Mouse (Mus musculus): ENCODE results near the gene I0C0044D17Rik.

DNA sequence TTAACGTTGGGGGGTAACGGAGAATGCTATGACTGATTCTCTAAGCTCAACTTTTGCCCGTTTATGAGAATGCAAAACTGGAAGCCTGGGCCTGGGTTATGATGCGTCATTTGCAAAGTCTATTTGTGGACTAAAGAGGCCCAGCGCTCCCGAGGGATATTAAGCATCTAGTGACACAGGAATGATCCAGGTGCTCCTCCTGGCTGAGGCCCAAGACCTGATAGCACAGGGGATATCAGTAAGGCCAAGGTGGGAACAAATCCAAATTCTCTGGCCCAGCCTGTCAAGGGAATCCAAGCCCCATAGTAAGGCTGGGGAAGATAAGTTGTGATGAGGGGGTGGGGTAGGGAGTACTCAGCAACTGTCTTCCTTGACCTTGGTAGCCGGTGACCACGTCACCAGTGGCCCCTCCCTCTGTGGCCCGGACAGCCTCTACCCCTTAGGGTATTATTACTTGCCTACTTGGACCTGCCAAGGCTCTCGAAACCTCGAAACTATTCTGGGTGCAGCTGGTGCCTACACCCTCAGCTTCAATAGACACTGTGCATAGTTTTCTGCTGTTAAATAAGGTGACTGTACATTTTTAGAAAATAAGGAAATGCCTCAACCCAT lies 33.5 kb upstream of the I0C0044D17Rik start:
- TF ChIP-seq POLR2A (IDR thresholded peaks at IDR 0.05; ENCODE audit: low read depth, low read length) (no peak), CTCF (IDR thresholded peaks at IDR 0.05; ENCODE audit: extremely low read depth, insufficient read depth, insufficient read length, insufficient replicate concordance) (no peak)
